Mouse (Mus musculus): ENCODE data around the gene Tmod1.

- no peak for TF ChIP-seq CTCF (IDR thresholded peaks at IDR 0.05; ENCODE audit: control insufficient read depth, insufficient read depth, insufficient read length)
- no peak for TF ChIP-seq MAX (IDR thresholded peaks at IDR 0.05)
- no peak for TF ChIP-seq USF1 (IDR thresholded peaks at IDR 0.05; ENCODE audit: low read depth)
- no peak for TF ChIP-seq MYOD1 (IDR thresholded peaks at IDR 0.05; ENCODE audit: control insufficient read depth, insufficient read length, low read depth)
These were observed 14.8 kb downstream of the Tmod1 start for GRCm38 (mm10) chr4:46053323-46054107.

Data from C2C12 (cell line).